Mouse (Mus musculus) spleen, postnatal 4 days (tissue): ENCODE data around the gene Ripor2.

ENCODE experiments used
- DNase-seq, 2 experiments: peaks; one replicate each; pipeline ENCODE4 v3.0.0; 2022; ENCODE audit warnings: low spot score in 2 of 2

Gene Ripor2

DNA sequence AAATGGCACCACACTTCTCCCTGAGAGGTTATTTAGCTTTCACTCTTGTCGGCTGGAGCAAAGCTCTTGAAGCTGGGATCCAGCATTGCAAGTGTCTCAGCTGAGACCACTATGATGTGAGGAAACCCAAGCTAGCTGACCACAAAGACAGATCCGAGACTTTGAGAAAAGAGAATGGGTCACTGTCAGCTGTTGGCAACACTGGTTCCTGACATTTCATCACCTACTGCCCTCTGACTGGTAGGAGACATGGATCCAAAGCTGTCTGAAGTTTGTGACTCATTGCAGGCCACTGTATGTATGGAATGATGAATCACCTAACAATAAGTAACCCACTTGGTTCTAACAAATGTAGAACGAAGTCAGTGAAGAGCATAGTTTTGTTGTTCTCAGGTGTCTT is 64.3 kb downstream of the Ripor2 start:
- DNase-seq, result no peak

- DNase-seq, result no peak
Measured at GRCm38 (mm10) chr13:24647444-24647843, 65.5 kb downstream of the Ripor2 start.

GRCm38 (mm10) chr13:24648027-24648426 is 66.0 kb downstream of the Ripor2 start:
- no peak for DNase-seq

DNA sequence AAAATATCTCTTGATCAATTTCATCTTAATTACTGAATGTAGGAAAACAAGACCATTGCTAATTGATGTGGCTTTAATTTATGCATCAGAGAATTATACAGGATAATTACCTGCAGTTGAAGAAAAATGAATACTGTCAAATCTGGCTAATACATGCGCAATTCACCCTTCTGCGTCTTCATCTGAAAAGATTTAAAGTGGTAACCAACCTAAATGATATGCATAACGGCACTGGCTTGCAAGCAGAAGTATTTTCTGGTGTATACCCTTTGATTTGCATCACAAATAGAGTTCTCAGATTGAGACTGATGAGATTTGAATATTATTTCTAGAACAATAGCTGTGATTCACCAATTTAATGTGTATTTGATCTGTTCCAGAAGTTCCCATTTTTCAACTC is 66.7 kb downstream of the Ripor2 start:
- no peak for DNase-seq

DNA sequence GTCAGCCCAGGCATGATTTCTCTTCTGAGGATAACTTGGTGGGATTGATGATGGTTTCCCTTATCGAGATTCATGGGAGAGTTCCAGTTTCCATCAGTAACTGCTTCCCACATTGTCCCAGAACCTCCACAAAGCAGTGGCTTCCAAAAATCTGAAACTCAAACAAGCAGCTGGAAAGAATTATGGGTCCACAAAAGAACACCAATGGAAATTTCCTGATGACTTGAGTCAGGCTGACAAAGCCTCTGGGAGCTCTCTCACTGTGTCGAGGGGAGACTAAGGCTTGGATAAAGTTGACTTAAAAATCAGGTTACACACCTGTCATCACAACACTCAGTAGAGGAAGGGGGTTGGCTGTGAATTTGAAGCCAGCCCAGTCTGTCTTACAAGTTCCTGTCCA is 67.1 kb downstream of the Ripor2 start:
- no peak for DNase-seq

DNA sequence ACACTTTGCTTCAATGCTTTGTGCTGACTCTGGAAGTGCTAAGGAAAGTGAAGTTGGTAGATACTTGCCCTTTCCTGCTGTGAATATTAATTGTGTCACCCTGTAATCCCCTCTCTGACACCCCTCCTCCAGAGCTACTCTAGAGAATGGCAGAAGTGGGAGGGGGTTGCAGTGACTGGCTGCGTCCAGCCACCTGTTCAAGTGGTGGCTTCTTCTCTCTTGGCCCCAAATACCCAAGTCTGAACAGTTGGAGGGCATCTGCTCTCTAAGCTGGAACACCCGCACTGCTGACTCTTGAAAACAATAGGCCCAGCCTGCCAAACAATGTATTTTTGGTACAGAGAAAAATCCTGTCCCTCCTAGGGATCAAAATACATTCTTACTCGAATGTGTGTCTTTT is 69.0 kb downstream of the Ripor2 start:
- DNase-seq, result no peak

GRCm38 (mm10) chr13:24654919-24655635 is 73.1 kb downstream of the Ripor2 start:
- no peak for DNase-seq

GRCm38 (mm10) chr13:24656719-24657497 is 74.9 kb downstream of the Ripor2 start:
- no peak for DNase-seq

- no peak for DNase-seq
Measured at GRCm38 (mm10) chr13:24666763-24667162, 84.8 kb downstream of the Ripor2 start.

DNA sequence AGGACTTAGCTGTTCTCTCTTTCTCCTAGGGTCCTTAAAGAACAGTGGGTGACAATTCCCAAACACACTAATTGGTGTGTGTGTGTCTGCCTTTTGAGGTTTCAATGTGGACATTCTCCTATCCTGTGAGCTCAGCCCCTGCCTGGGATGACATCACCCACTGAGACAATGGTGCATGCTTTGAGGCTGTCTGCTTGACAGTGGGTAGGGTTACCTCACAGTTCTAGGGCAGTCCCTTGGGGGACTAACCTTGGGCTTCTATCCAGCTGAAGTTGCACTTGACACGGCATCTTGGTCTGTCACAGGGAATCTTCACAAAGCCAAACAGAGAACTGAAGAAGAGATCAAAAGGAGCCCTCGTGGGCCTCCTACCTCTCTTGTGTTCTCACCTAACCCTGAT is 86.6 kb downstream of the Ripor2 start:
- DNase-seq, result no peak

DNA sequence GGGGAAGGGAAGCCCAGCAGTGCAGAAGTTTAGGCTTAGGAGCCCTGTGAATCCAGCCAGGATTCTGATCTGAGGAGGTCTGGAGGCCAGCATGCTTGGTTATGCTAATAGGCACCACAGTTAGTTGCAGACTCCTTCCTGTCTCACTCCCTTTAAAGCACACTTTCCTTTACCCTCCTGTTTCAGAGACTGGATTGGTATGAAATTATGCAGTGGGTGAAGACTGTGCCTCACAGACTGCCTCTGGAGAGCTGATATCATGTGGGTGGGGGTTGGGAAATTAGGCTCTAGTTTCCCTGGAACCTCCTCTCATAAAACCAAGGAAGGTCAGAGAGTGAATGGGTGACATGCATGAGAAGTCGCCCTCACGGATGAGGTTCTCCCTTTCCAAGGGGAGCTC is 88.7 kb downstream of the Ripor2 start:
- DNase-seq, result no peak

DNA sequence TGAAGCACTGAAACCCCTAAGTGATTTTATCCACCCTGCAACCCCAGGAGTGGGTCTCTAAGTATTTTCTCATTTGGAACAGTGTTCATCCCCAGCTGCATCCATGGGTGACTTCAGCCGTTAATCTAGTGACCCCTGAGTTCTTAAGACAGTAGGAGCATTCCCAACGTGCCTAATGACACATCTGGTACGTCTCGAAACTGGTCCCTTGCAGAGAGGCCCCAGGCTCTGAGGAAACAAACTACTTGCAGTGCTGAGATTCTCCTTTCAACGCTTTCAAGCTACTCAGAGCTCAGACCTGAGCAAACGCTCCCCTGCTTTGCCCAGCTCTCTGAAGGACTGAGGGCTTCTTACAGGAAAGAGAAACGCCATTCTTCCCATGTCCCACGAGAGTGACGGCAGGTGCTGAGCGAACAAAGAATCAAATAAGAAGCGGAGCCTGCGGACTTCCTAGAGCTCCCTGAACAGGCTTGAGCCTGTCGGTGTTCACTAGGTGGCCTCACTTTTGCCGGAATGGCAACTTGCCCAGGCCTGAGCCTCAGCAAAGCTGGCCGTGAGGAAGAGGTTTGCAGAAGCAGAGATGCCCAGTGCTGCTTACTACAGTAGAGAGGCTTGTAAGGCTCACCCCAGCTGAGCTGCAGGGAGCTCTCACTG is 97.2 kb downstream of the Ripor2 start:
- DNase-seq, result no peak

DNA sequence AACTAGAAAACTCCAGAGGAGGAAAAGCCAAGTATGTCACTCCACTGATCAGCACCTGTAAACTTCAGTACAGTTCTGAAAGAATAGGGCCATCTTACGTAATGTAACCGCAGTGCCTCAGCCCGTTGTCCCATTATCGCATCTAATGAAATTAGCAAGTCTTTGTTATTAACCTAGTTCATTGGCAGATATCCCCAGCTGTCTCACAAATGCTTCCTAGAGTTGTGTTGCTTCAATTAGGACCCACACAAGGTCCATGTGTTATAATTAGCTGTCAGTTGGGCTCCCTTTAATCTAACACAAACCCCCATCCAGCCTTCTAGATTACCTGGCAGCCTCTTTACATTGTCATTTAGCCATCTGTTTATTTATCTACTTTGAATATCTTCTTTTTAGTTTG is 99.0 kb downstream of the Ripor2 start:
- DNase-seq, result no peak

DNA sequence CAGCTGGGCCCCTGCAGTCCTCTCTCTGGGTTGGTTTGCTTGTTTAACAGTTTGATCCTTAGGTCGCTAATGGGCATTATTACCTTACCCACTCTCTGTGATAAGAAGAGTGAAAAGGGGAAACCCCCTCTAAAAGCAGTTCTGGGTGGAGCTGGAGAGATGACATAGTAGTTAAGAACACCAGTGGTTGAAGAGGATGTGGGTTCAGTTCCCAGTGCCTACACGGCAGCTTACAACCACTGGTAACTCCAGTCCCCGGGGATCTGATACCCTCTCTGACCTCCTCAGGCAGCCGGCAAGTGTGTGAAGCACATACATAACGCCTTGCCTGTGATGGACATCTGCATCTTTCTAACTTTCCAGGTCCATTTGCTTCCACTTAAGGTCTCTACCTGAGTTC is 100.4 kb downstream of the Ripor2 start:
- DNase-seq, result no peak

- DNase-seq, result no peak
Measured at GRCm38 (mm10) chr13:24684503-24684902, 102.5 kb downstream of the Ripor2 start.

DNA sequence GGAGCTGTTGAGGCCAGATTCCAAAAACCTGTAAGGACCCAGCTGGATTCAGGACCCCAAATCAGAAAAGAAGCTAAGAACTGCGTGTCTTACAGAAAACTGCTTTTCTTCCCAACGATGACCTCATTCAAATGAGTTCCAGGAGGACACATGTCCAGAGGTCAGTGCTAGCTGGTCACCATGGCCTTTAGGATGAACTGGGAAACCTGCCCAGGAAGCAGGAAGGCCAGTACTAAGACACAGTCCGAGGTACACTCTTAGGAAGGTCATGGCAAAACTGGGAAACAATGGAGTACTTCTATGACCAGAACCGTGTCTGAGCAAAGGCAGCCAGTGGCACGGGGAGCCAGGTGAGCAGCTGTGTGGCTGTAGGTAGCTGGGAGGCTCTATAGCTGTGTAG is 103.9 kb downstream of the Ripor2 start:
- no peak for DNase-seq

GRCm38 (mm10) chr13:24686705-24687665 is 105.0 kb downstream of the Ripor2 start:
- peak; percentile 67 to 87 for DNase-seq

DNA sequence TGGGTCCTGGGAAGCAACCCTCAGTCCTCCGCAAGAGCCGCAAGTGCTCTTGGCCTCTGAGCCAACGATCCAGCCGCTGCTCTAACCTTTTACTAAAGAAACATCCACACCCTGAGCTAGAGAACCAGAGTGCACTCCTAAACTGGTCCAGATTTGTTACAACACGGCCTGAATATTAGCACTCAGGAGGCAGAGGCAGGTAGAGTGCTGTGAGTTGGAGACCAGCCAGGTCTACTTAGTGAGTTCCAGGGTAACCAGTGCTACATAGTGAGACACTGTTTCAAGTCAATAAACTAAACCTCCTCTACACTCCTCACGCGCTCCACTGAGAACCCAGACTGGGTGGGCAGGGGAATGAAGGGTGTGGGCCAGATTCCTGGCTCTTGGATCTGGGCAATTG is 111.3 kb downstream of the Ripor2 start:
- DNase-seq, result no peak

GRCm38 (mm10) chr13:24698746-24699145 is 116.8 kb downstream of the Ripor2 start:
- DNase-seq, result no peak

GRCm38 (mm10) chr13:24702128-24702527 is 120.1 kb downstream of the Ripor2 start:
- no peak for DNase-seq

GRCm38 (mm10) chr13:24709656-24710396 is 127.8 kb downstream of the Ripor2 start:
- DNase-seq, result no peak
